Mouse (Mus musculus) erythroblast, embryonic 14.5 days (primary cell): Measurements from ENCODE around the gene Abhd14b.

Experiments used
- GATA1 ChIP-seq: IDR thresholded peaks from 2 replicates; pipeline ENCODE4 v1.6.1; 2012; ENCODE audit warnings: low read length, inconsistent platforms, mixed read lengths
- TAL1 ChIP-seq: IDR thresholded peaks from 3 replicates; pipeline ENCODE4 v1.6.1; 2012; ENCODE audit warnings: low read length, inconsistent platforms, mixed read lengths

GRCm38 (mm10) chr9:106480541-106480940 lies 33.3 kb downstream of the Abhd14b start:
- no peak for TF ChIP-seq GATA1
- TF ChIP-seq TAL1: no peak
